Mouse (Mus musculus) monocyte, adult 5-6 weeks (primary cell): ENCODE data around the gene Krt90. TPM values are rescaled to one million over a fixed set of nuclear protein-coding genes. Genes with fewer than 3 reads are reported as not detected.
"Not testable (repeated sequence)": the region's sequence is repeated elsewhere in the genome, so short reads cannot be mapped to it uniquely, and the experiment has no call there.

Experiments used
- ATAC-seq: fragments of 153-309, 156-312 bp; replicated peaks from 2 replicates; pipeline ENCODE4 v1.8.0; 2017; ENCODE audit warnings: mild to moderate bottlenecking; ENCODE audit not compliant: low TSS enrichment, insufficient number of reproducible peaks, severe bottlenecking, poor library complexity, low FRiP score
- total RNA-seq: library from RNA; stranded (forward); fragments of 200-1000, 200-491, 200-594 nt; gene quantifications from 3 replicates; pipeline ENCODE4 v1.2.3, GENCODE M21; 2017

Gene Krt90
- total RNA-seq, 1 experiment from 2014 or later: not detected

GRCm38 (mm10) chr15:101522556-101523232 is 40.1 kb downstream of the Krt90 start:
- no peak for ATAC-seq

GRCm38 (mm10) chr15:101519792-101520191 is 43.0 kb downstream of the Krt90 start:
- 0 out of 2 replicates have a peak, but pooled peaks have one; percentile 53 for ATAC-seq

DNA sequence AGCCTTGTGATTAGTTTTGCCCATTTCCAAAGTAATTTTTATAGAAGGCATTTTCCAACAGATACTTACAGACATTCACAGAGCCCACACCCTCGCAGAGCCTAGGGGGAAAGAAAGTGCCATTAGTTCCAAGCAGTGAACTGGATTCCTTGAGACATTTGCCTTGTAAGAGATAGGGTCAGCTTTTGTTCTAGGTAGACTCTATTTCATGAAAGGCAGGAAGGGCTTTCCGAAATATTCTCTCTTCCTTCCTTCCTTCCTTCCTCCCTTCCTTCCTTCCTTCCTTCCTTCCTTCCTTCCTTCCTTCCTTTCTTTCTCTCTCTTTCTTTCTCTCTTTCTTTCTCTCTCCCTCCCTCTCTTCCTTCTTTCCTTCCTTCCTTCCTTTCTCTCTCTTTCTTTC is 45.6 kb downstream of the Krt90 start, which contains the start of gene Gm49425:
Gm49425 (minus strand) TSS at position 101 of the 400 bp plus-strand sequence.
- not testable (repeated sequence) for ATAC-seq

- no peak for ATAC-seq
These were observed 54.5 kb downstream of the Krt90 start for GRCm38 (mm10) chr15:101508247-101508646.

DNA sequence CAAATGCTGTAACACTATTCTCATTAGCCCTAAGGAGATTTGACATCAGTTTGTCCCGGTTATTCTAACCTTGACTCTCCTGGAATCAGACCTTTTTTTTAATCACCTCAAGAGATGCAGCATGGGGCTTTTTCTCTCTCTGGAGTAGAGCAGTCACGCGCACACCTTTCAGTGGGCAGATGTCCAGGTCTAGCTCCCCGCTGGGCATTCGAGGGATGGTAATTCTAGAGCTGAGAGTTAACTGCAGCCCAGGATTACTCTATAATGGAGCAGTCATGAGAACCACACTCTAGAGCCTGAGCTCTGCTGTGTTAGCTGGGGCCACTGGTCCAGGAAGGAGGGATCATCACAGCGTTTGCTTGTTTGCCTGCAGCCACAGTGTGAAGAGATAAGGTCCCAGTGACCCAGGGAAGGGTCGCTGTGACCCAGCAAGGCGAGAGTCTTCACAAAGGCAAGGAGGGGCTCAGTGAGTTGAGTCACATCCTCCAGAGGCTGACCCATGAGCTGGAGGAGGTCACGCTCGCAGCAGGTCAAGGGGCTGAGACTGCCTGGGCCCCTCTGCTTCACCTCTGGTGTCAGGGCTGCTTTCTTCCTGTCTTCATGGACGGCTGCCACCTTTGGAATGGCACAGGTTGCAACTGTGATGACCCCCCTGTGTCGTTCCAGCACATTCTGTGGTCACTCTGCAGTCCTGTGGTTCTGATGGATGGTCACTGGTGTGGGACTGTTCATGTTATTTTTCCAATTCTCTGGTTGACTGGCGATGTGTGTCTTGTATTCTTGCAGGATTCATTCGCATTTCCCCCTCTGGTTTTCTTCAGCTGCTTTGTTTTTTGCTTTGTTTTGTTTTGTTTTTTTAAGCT is 55.6 kb downstream of the Krt90 start:
- ATAC-seq: no peak

Other genes starting within 250 kb of the Krt90 start
- gene Krt80, start 192.8 kb downstream of the Krt90 start, total RNA-seq: 124 to 181 TPM (median 163 TPM) in 3 replicates
- gene Krt7, start 151.9 kb downstream of the Krt90 start, total RNA-seq: 3.0 to 8.2 TPM (median 4.9 TPM) in 3 replicates
- not detected in 3 replicates for gene Krt87, start 124.1 kb downstream of the Krt90 start, total RNA-seq
- gene Krt88, start 115.2 kb downstream of the Krt90 start, total RNA-seq: not detected in 3 replicates
- not detected in 3 replicates for gene Krt81, start 99.2 kb downstream of the Krt90 start, total RNA-seq
- gene Krt86, start 89.5 kb downstream of the Krt90 start, total RNA-seq: 0.11 to 2.1 TPM in 2 of 3 replicates, not detected in the other
- not detected in 3 replicates for gene Krt83, start 71.4 kb downstream of the Krt90 start, total RNA-seq
- not detected in 3 replicates for gene Gm49425, start 45.7 kb downstream of the Krt90 start, total RNA-seq
- not detected in 3 replicates for gene Krt84, start 30.1 kb downstream of the Krt90 start, total RNA-seq
- not detected in 3 replicates for gene Krt82, start 12.3 kb downstream of the Krt90 start, total RNA-seq
- not detected in 3 replicates for gene Krt75, start 11.0 kb upstream of the Krt90 start, total RNA-seq
- gene Gm5414, start 65.2 kb upstream of the Krt90 start, total RNA-seq: not detected in 3 replicates
- not detected in 3 replicates for gene Gm5478, start 84.4 kb upstream of the Krt90 start, total RNA-seq
- gene Krt6b, start 117.3 kb upstream of the Krt90 start, total RNA-seq: not detected in 3 replicates
- not detected in 3 replicates for gene Krt6a, start 131.4 kb upstream of the Krt90 start, total RNA-seq
- gene Krt5, start 149.9 kb upstream of the Krt90 start, total RNA-seq: not detected in 3 replicates
- gene Krt71, start 180.2 kb upstream of the Krt90 start, total RNA-seq: not detected in 3 replicates
- gene Krt72, start 223.5 kb upstream of the Krt90 start, total RNA-seq: not detected in 3 replicates
- not detected in 3 replicates for gene Krt73, start 239.4 kb upstream of the Krt90 start, total RNA-seq